Mouse (Mus musculus): ENCODE measurements around the gene Slitrk1.

Gene Slitrk1

DNA sequence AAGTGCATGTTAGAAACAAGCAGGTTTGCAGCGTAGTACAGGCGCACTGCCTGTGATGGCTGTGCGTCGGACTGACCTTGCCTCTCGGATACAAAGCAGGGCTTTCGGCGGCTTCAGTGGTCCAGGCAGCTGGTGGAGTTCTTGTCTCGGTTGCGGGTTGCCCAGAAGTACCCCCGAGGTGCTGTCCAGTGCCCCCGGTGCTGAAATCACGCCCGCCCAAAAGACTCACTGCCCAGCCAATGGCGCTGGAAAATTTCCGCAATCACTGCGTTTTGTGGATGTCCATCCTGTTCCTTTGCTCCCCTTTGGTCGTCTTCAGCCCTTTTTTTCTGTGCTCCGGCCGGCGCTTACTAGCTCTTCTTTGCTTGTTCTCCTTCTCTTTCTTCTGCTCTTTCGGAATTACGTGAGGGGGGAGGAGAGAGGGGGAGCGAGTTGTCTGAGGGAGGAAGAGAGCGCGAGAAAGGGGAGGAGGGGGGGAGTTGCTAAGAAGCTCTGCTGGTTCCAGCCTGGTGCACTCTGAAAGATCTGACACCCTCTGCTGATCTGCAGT is at the start of gene Slitrk1:
Gene Slitrk1, minus strand, starts transcription at position 445 of the 550 bp plus-strand sequence.
- no peak for DNase-seq (ENCODE audit: low spot score in 2 of 2)

DNA sequence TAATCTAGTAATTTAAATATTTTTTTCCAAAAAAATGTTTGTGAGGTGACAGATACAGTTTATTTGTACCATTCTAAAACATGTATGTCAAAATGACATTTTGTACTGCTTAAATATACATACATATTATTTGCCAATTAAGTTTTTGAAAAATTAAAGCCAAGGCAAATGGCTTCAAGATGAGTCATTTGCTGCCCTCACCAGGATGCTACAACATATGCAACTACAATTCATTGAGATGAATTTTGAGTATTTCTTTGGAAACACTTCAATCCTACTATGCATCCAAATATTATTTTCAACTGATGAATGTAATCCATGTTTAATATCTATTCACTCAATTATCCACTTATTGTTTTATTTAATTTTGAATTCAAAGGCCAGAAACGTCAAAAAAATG is 21.8 kb upstream of the Slitrk1 start:
- DNase-seq (ENCODE audit: low spot score in 2 of 2), result no peak

DNA sequence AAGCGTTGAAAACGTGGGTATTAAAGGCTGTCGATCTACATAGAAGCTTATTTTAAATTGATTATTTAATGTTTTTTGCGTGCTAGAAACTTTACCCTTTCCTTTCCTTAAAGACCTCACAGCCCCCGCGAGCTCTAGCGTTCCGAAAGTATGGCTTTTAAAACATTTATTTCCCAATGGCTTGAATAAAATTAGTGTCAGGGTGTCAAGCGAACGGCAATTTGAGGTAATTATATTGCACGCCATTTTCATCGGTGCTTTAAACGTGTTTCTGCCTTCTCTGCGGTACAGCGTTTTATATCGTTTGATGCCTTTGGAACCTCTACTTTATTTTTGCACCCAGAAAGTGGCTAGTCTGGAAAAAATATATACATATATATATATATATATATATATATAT is 378 bp upstream of the Slitrk1 start:
- no peak for DNase-seq (ENCODE audit: low spot score in 2 of 2)

DNA sequence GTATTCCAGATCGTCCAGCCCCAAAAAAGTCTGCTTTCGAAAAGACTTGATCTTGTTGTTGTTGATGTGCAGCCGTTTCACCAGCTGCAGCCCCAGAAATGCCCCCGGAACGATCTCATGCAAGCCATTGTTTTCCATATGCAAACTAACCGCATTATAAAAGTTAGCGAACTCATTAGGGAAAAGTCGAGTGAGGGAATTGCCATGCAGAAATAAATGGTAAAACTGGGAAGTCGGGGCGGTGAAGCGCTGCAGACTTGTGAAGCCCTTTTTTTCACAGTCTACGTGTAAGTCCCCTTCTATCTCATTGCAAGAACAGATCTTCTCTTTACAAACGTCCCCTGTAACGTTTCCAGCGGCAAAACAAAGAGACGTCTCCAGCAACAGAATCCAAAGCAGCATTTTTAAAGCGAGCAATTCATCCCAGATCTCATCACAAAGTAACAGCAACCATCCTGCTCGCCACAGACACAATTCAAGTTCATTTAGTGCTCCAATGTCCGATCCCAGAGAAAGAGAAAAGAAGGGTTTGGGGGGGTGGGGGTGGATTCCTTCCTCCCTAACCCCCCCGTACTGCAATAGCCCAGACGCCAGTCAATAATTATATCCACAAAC is 975 bp downstream of the Slitrk1 start:
- no peak for DNase-seq (ENCODE audit: low spot score in 2 of 2)

DNA sequence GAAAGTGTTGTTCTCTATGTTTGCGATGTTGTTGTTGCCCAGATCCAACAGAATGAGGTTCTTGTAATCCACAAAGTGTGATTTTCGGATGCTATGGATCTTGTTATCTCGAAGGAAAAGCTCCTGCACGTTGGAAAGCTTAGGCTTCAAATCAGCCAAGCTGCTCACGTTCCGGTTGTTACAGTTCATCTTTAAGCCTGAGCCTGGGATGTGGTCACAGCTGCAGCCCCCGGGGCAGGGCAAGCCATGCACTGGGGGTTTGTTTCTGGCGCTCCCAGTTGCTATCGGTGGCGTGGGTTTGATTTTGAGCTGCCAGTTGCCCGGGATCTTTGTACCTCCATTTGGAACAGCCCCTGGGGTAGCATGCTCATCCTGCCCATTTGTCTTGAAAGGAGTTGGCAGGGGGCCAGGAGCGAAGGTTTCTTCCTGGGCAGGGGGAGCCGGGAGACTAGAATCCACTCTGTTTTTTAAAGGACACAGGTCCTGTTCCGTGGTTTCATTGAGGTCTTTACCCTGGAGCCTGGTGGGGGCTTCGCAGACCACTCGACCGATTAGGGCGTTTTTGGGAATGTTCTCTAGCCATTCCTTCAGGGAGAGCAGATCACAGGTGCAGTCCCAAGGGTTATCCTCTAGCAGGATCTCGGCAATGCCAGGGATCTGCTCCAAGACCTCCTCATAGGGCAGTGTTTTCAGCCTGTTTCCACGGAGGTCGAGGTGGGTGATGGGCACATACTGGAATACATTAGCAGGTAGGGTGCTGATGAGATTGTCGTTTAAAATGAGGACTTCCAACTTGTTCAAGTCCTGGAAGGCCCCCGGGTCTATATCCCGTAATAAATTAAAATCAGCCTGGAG is 1.7 kb downstream of the Slitrk1 start:
- no peak for DNase-seq (ENCODE audit: low spot score in 2 of 2)

DNA sequence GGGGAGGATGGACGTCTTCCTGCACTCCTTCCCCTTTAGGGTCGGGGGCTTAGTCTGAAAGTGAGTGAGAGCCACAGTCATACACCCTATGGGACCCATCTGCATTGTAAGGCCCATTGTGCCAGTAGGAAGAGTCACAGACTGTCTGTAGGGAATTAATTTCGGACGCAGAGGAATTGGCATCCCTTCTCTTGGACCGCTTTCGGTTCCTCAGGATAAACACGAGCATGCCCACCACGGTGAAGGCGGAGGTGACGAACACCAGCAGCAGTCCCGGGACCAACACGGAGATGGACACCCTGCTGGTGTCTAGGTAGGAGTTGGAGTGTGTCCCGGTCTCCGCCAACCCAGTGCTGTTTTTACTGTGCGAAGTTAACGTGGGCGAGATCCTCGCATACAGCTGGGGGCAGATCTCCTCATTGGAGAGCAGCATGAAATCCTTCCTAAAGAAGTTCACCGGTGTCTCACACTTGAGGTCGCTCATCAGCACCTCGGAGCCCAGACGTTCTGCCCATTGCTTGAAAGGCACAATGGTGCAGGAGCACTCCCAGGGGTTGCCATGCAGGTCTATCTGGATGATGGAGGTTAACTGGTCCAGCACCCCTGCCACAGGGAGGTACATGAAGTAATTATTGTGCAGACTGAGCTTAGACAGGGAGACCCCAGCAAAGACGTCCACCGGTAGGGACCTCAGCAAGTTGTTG is 2.7 kb downstream of the Slitrk1 start:
- DNase-seq (ENCODE audit: low spot score in 2 of 2), result no peak

DNA sequence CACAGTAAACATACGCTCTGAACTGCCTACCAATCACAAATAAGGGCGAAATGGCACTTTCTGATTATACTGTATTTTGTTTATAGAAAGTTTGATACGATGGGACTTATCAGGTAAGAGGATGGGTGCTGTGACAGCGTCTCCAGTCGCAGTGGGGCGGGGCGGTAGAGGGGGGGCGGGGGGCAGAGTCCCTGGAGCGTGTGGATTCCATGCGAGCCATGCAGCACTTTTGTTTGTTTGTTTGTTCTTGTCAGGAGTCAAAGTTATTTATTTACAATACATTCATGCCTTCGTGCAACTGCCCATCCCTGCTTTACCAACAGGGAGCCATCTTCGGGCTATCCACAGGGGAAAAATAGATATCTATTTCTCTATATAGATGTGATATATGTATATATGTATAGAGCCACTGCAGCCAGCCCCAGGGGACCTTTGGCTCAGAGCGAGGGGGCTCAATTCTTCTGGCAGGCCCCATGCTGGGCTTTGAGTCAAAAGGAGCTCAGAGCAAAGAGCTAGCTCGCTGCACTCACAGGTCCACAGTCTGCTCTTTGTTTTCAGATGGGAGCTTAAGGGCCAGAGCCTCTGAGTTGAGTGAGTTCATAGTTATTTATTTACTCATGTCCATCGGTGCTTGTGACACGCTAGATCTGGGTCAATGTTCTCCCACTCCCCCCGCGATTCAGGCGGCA is 3.4 kb downstream of the Slitrk1 start:
- no peak for DNase-seq (ENCODE audit: low spot score in 2 of 2)

DNA sequence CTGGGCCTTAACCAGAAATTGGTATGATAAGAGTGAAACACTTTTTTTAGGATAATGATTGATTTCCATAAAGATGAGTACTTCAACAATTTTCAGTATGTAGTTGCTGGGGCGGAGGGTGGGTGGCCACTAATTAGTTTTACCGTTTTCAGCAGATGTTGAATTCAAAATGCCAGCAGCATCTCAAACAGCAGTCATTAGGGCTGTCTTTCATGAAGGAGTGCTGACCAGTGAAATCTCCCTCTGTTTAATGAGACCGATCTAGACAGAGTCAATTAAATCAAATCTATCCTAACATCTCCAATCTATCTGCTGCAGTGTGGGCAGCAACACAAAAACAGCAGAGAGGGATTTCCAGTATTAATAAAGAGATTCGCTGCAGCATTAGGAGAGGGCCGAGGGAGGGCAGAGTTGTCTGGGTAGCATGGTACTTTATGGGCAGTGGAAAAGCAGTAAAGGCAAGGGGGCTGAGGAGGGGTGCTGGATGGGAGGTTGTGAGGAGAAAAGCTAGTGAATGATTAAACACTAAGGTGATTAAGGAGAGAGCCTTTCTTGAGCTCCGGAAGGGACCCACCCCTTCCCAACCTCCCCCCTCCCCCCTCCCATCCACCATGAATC is 4.5 kb downstream of the Slitrk1 start:
- no peak for DNase-seq (ENCODE audit: low spot score in 2 of 2)

DNA sequence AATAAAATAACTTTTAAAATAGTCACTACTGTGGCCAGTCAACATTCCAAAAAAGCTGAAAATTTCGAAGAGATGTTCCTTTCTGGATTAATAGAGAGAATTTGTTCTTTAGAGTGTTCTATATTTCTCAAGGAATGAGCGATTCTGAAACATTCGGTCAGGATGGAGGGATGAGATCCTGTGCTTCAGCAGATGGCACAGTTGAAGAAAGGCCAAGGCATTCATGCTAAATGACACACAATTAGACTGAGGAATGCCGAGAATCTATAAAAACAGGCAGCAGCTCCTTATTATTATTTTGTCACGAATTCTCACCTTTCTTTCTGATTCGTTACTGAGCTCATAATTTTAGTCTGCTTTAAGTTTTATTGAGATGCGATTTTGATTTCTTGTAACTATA is 15.4 kb downstream of the Slitrk1 start:
- no peak for DNase-seq (ENCODE audit: low spot score in 2 of 2)

DNA sequence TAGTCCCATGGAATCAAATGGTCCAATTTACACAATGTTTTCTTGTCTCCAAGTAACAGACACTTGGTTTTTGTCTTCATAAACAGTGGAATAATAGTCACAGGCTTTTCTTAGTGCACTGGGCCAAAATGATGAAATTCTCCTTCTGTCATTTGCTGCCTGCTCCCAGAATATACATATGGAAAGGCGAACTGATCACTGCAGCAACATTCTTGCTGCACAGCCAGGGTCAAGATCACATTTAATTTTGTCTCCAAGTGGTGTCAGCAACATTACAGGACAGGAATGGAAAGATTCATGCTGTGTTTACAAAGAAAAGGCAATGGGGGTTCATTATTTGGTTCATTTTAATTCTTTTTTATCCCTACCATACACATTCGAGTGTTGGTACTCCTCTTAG is 18.5 kb downstream of the Slitrk1 start:
- no peak for DNase-seq (ENCODE audit: low spot score in 2 of 2)

DNA sequence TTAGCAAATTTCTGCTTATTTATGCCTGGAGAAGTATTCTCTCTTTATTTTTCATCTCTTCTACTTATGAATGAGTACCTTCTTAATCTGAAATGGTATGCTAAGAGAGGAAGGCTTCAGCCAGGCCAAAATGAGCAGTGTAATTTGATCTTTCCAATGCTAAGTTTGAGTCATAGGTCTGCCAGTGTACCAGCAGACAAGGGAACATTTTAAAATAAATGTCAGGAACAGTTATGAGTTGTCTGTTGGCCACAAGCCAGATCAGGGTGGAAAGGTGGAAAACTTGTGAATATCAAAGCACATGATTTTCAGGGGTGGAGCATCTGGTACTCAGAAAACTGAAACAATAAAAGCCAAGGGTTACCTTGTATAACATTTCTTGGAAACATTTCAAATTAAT is 46.1 kb downstream of the Slitrk1 start:
- DNase-seq (ENCODE audit: low spot score in 2 of 2), result no peak

DNA sequence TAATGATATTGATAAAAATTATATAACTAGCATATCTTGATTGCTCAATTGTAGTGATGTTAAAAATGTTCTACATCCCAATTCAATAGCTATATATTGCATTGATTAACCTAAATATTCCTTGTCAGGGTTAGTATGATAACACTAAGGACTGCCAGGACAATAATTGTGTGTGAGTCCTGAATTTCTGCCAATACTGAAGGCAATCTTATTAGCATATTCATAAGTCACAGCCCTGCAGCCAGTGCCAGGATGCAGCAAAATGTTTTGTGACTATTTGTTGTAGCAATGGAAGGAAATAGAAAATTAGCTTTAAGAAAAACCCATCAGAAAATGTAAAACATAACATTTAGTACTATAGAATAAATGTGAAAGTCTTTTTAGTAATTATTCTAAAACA is 49.3 kb downstream of the Slitrk1 start:
- DNase-seq (ENCODE audit: low spot score in 2 of 2), result no peak

DNA sequence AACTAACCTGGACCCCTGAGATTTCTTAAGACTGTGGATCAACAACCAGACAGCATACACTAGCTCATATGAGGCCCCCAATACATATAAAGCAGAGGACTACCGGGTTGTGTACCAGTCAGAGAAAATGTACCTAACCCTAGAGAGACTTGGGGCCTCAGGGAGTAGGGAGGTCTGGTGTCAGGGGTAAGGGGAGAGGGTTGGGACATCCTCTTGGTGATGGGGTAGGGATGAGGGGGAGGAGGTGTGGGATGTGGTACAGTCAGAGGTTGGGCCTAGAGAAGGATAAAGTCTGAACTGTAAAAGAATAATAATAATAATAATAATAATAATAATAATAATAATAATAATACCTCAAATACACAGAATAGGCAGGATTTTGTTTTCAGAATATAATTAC is 54.6 kb downstream of the Slitrk1 start:
- no peak for DNase-seq (ENCODE audit: low spot score in 2 of 2)
